Mouse (Mus musculus): Measurements from ENCODE around the gene Adamts12.

GRCm38 (mm10) chr15:11095566-11095965 is 31.0 kb downstream of the Adamts12 start:
- no peak for TF ChIP-seq EP300 (IDR thresholded peaks at IDR 0.05)
- no peak for TF ChIP-seq CTCF (IDR thresholded peaks at IDR 0.05)

Data from lung, postnatal 0 days (tissue).